Mouse (Mus musculus) liver, embryonic 14.5 days (tissue): ENCODE measurements around the gene Lrrc36. TPM values are rescaled to one million over a fixed set of nuclear protein-coding genes. Genes with fewer than 3 reads are reported as not detected.

Experiments used
- ATAC-seq: fragments of 200-750 bp; cut with Nextera tagmentation; 2 replicates; pipeline ENCODE4 v1.8.0; 2017; ENCODE audit warnings: moderate number of reproducible peaks, mild to moderate bottlenecking, moderate library complexity; ENCODE audit not compliant: insufficient read depth
- DNase-seq, 3 experiments: peaks; one replicate each; pipeline ENCODE4 v3.0.0-alpha.2; 2012 to 2013; ENCODE audit warnings: low read depth in 3 of 3, low spot score in 3 of 3
- H3K27ac ChIP-seq: fragments of 300-500 bp; sonication (generic); 2 replicates; pipeline ENCODE4 v1.5.1; 2014; ENCODE audit warnings: moderate library complexity, mild to moderate bottlenecking, control low read depth, inconsistent platforms
- H3K27me3 ChIP-seq: fragments of 300-500 bp; sonication (generic); 2 replicates; pipeline ENCODE4 v1.6.1; 2014; ENCODE audit warnings: mild to moderate bottlenecking, low read length, moderate library complexity; ENCODE audit not compliant: control insufficient read depth, insufficient read depth
- H3K36me3 ChIP-seq: fragments of 300-500 bp; sonication (generic); replicated peaks from 2 replicates; pipeline ENCODE4 v1.6.1; 2014; ENCODE audit warnings: low read depth; ENCODE audit not compliant: control insufficient read depth, insufficient read depth
- H3K4me1 ChIP-seq, 2 experiments: fragments of 200-500 bp in 1 of 2; fragments of 300-500 bp in 1 of 2; sonication (generic) in 1 of 2; replicated peaks; 2 replicates each; pipeline ENCODE4 v1.6.1; 2012 to 2014; ENCODE audit warnings: antibody characterized with exemption in 1 of 2, inconsistent platforms in 1 of 2, low read length in 1 of 2; ENCODE audit not compliant: control insufficient read depth in 2 of 2, insufficient read depth in 2 of 2
- H3K4me2 ChIP-seq: fragments of 300-500 bp; sonication (generic); 2 replicates; pipeline ENCODE4 v1.6.1; 2014; ENCODE audit warnings: low read depth, mild to moderate bottlenecking, control low read depth, moderate library complexity
- H3K4me3 ChIP-seq, 2 experiments: fragments of 200-500 bp in 1 of 2; fragments of 300-500 bp in 1 of 2; sonication (generic) in 1 of 2; 2 replicates each; pipeline ENCODE4 v1.5.1; 2012 to 2014; ENCODE audit warnings: low read depth in 2 of 2, low read length in 2 of 2, mild to moderate bottlenecking in 2 of 2, control low read depth in 1 of 2, inconsistent platforms in 1 of 2, moderate library complexity in 1 of 2; ENCODE audit not compliant: insufficient read depth in 1 of 2
- H3K9ac ChIP-seq: fragments of 300-500 bp; sonication (generic); replicated peaks from 2 replicates; pipeline ENCODE4 v1.6.1; 2014; ENCODE audit warnings: mild to moderate bottlenecking, control low read depth, moderate library complexity
- H3K9me3 ChIP-seq: fragments of 300-500 bp; sonication (generic); 2 replicates; pipeline ENCODE4 v1.6.1; 2016; ENCODE audit warnings: low read length, mixed read lengths; ENCODE audit not compliant: control insufficient read depth
- CTCF ChIP-seq: IDR thresholded peaks from 2 replicates; pipeline ENCODE4 v1.5.1; 2016; ENCODE audit warnings: antibody characterized with exemption, low read depth, control low read depth
- EP300 ChIP-seq: IDR thresholded peaks from 2 replicates; pipeline ENCODE4 v1.6.1; 2016; ENCODE audit warnings: antibody characterized with exemption, low read depth
- WGBS: fragments of 180-500 bp; shearing (Covaris S2); extraction: QIAGEN DNeasy Blood & Tissue Kit; methylation state at CpG from one replicate; pipeline ENCODE4 v1.1.7; 2014; ENCODE audit not compliant: insufficient replicate concordance; 5-methylcytosine and 5-hydroxymethylcytosine counted together
- polyA plus RNA-seq, 2 experiments: library from polyadenylated mRNA; depleted of rRNA in 1 of 2; stranded (reverse) in 1 of 2; unstranded in 1 of 2; fragments of >200 nt; fragmentation: Nextera tagmentation in 1 of 2; extraction: Ambion mirVana in 1 of 2; gene quantifications; 2 replicates each; pipeline versions ENCODE4 v1.2.1 to v1.2.3; 2012 to 2014

The Lrrc36 gene
- polyA plus RNA-seq, 2 experiments = 0.08 to 0.09 TPM

DNA sequence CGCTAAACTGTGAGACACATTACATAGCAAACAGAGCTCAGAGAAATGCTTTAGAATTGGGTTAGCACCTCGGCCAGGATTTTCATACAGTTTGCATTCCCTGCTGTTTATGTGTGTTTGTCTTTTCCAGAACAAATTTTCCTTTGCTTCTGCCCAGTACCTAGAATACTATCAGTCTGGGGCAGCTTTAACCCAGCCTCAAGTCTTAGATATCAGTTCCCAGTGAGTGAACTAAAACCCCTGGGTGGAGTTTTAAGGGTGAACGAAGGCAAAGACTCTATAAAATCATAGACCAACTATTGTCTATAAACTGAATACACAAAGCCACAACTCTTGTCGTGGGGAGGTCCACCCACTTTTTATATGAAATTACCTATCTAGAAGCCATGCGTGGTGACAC, 35.2 kb downstream of the Lrrc36 start:
- Histone ChIP-seq H3K4me3 (peak overlapping the region; percentile 37 to 41), H3K27ac (peak overlapping the region; percentile 97), H3K4me1 (peaks cover 35 to 45% of the 10 kb centered on the region in 2 experiments), H3K4me2 (peak overlapping the region; percentile 86), H3K27me3 (no peaks in the 10 kb centered on the region), H3K9me3 (no peaks in the 10 kb centered on the region), H3K9ac (peak overlapping the region; percentile 70), H3K36me3 (no peaks in the 10 kb centered on the region)
- DNase-seq (peak; percentile 64 to 72 (median 65)), ATAC-seq (peak; percentile 96)
- peak; percentile 72; the same call in 1 of the 2 replicates for TF ChIP-seq EP300
- no peak for TF ChIP-seq CTCF
- WGBS = 25% methylated on average over 5 of the region's 5 CpGs

DNA sequence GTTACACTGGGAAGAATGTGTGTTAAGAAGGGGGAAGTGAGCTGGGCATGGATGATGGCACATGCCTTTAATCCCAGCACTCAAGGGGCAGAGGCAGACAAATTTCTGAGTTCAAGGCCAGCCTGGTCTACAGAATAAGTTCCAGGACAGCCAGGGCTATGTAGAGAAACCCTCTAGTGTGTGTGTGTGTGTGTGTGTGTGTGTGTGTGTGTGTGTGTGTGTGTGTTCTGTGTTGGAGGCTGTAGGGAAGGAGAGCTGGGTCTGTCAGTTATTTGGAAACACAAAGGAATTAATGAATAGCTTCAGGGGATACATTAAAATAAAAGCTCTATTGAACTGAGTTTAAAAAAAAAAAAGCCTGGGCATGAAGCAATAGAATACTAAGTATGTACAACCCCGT, 37.6 kb downstream of the Lrrc36 start:
- no peak overlapping the region for H3K9ac ChIP-seq
- 59% methylated on average over 1 of the region's 1 CpGs for WGBS
- H3K4me2 ChIP-seq = no peak overlapping the region
- no peak overlapping the region for H3K27ac ChIP-seq
- TF ChIP-seq CTCF (no peak), EP300 (no peak)
- H3K36me3 ChIP-seq = no peaks in the 10 kb centered on the region
- no peak overlapping the region for H3K4me3 ChIP-seq
- no peak for DNase-seq
- H3K9me3 ChIP-seq = no peaks in the 10 kb centered on the region
- H3K4me1 ChIP-seq = peaks cover 27 to 36% of the 10 kb centered on the region in 2 experiments
- ATAC-seq = no peak
- H3K27me3 ChIP-seq = no peaks in the 10 kb centered on the region

DNA sequence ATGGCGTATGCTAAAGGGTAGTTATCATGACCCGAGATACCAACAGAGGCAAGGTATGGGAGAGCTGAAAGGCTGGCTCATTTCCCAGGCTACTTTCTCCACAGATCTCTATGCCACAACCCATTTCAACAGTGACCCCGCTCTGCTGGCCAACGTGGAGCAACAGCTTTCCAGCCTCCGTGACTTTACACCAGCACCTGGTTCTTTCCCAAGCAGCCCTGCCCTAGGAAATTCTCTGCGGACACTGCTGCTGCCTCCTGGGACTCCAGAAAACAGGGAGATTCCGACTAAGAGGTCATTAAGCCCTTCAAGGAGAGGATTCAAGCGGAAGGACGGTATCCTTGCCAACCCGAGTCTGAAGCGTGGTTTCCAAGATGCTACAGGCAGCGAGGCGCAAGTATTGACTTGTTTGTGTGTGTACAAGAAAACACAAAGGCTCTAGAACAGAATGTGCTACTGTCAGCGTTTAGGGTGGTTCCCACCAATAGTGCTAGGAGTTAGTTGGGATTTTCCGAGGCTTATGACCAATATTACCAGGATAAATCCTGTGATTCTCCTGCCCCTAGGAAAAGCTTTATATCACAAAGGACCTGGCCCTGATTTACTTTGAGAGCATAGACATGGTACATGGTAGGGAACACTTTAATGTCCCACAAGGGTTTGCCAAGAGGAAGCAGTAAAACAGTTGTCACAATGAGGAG, 38.7 kb downstream of the Lrrc36 start:
- ATAC-seq = no peak
- H3K4me2 ChIP-seq = no peak overlapping the region
- no peaks in the 10 kb centered on the region for H3K36me3 ChIP-seq
- H3K4me3 ChIP-seq = no peak overlapping the region
- DNase-seq = no peak
- no peaks in the 10 kb centered on the region for H3K27me3 ChIP-seq
- TF ChIP-seq EP300 (no peak), CTCF (no peak)
- WGBS = 61% methylated on average over 15 of the region's 15 CpGs
- H3K9ac ChIP-seq = no peak overlapping the region
- no peaks in the 10 kb centered on the region for H3K9me3 ChIP-seq
- H3K4me1 ChIP-seq = peaks cover 24 to 31% of the 10 kb centered on the region in 2 experiments
- no peak overlapping the region for H3K27ac ChIP-seq

DNA sequence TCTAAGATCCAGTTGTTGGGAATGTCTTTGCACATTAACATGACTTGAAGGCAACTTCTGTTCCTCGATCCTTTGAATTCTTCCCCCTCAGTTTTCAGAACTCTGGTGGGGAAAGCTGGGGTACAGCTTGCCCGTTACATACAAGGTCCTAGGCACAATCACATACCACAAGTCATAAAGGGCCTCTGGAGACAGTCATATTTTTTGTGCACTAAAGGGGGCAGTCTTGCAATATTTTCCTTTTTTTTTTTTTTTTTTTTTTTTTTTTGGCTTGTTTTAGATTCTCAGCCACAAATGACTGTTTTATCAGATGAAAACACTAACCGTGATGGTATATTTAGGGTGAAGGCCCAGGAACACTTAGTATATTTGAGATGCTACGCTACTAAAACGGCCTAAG, 39.9 kb downstream of the Lrrc36 start:
- H3K27ac ChIP-seq = no peak overlapping the region
- H3K9me3 ChIP-seq = no peaks in the 10 kb centered on the region
- DNase-seq = no peak
- no peak overlapping the region for H3K9ac ChIP-seq
- H3K27me3 ChIP-seq = no peaks in the 10 kb centered on the region
- H3K36me3 ChIP-seq = no peaks in the 10 kb centered on the region
- H3K4me1 ChIP-seq = peaks cover 15 to 22% of the 10 kb centered on the region in 2 experiments
- no peak overlapping the region for H3K4me2 ChIP-seq
- WGBS = 41% methylated on average over 5 of the region's 5 CpGs
- no peak for ATAC-seq
- H3K4me3 ChIP-seq = no peak overlapping the region
- TF ChIP-seq EP300 = no peak
- no peak; the same call in 1 of the 2 replicates for TF ChIP-seq CTCF

DNA sequence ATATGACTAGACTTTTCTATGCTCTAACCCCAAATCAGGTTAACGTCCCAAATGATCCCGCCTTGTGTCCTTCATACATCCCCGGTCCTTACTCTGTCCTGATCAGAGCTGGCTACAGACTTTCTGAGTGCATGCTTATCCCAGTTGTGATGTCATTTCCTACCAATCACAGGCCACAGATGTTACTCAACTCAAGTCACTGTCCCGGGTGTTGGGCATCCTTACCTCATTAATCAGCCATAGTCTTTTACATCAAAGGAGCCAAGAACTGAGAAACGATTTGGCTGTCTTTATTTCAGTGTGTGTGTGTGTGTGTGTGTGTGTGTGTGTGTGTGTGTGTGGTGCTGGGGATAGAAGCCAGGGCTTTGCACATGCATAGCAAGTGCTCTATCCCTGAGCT, 40.7 kb downstream of the Lrrc36 start:
- TF ChIP-seq CTCF = no peak
- no peak for TF ChIP-seq EP300
- Histone ChIP-seq H3K27ac (no peak overlapping the region), H3K9ac (no peak overlapping the region), H3K4me2 (no peak overlapping the region), H3K36me3 (no peaks in the 10 kb centered on the region), H3K4me1 (peaks cover 8 to 16% of the 10 kb centered on the region in 2 experiments), H3K4me3 (no peak overlapping the region), H3K27me3 (no peaks in the 10 kb centered on the region), H3K9me3 (no peaks in the 10 kb centered on the region)
- ATAC-seq (no peak), DNase-seq (no peak)
- 54% methylated on average over 5 of the region's 5 CpGs for WGBS
